Mouse (Mus musculus) neural tube, embryonic 13.5 days (tissue): ENCODE measurements at regions not wholly inside any gene's neighbourhood (a gene's known extent, or its start where the extent isn't known, plus 50 kb on each side); places are given as distances from the start of the nearest gene placed in this dataset.

ENCODE experiments used
- ATAC-seq: fragments of 200-750 bp; cut with Nextera tagmentation; 2 replicates; pipeline ENCODE4 v1.8.0; 2017; ENCODE audit warnings: low read depth, mild to moderate bottlenecking, moderate TSS enrichment, moderate library complexity
- H3K27ac ChIP-seq: fragments of 300-500 bp; sonication (generic); replicated peaks from 2 replicates; pipeline ENCODE4 v1.5.1; 2015; ENCODE audit warnings: moderate library complexity, mild to moderate bottlenecking, inconsistent platforms
- H3K27me3 ChIP-seq: fragments of 300-500 bp; sonication (generic); 2 replicates; pipeline ENCODE4 v1.6.1; 2015; ENCODE audit warnings: mild to moderate bottlenecking, inconsistent platforms
- H3K36me3 ChIP-seq: fragments of 300-500 bp; sonication (generic); 2 replicates; pipeline ENCODE4 v1.6.1; 2015; ENCODE audit warnings: mild to moderate bottlenecking, inconsistent platforms
- H3K4me1 ChIP-seq: fragments of 300-500 bp; sonication (generic); replicated peaks from 2 replicates; pipeline ENCODE4 v1.6.1; 2015; ENCODE audit warnings: inconsistent platforms
- H3K4me2 ChIP-seq: fragments of 300-500 bp; sonication (generic); 2 replicates; pipeline ENCODE4 v1.6.1; 2015; ENCODE audit warnings: inconsistent platforms, mild to moderate bottlenecking, moderate library complexity
- H3K4me3 ChIP-seq: fragments of 300-500 bp; sonication (generic); 2 replicates; pipeline ENCODE4 v1.5.1; 2015; ENCODE audit warnings: mild to moderate bottlenecking, inconsistent platforms
- H3K9ac ChIP-seq: fragments of 300-500 bp; sonication (generic); 2 replicates; pipeline ENCODE4 v1.6.1; 2015; ENCODE audit warnings: moderate library complexity, mild to moderate bottlenecking, inconsistent platforms
- H3K9me3 ChIP-seq: fragments of 300-500 bp; sonication (generic); 2 replicates; pipeline ENCODE4 v1.6.1; 2016; ENCODE audit warnings: inconsistent platforms
- WGBS: fragments of 180-500 bp; shearing (Covaris S2); methylation state at CpG from one replicate; pipeline ENCODE4 v1.1.7; 2015; 5-methylcytosine and 5-hydroxymethylcytosine counted together

- H3K4me1 ChIP-seq: no peaks in the 10 kb centered on the region
Measured at GRCm38 (mm10) chr8:103907662-103908061, 193.8 kb upstream of the Cdh5 start.

GRCm38 (mm10) chr8:103911287-103912015 lies 190.0 kb upstream of the Cdh5 start:
- ATAC-seq: no peak

More at GRCm38 (mm10) chr8:103907662-103908061, 193.8 kb upstream of the Cdh5 start:
- Histone ChIP-seq H3K9ac (no peak overlapping the region), H3K9me3 (peaks cover 5% of the 10 kb centered on the region; the same call in 1 of the 2 replicates), H3K27ac (no peak overlapping the region), H3K36me3 (no peaks in the 10 kb centered on the region), H3K4me3 (no peak overlapping the region), H3K27me3 (no peaks in the 10 kb centered on the region), H3K4me2 (no peak overlapping the region)
- 84% methylated on average over 4 of the region's 4 CpGs for WGBS
- no peak for ATAC-seq

GRCm38 (mm10) chr8:103912983-103913926 lies 188.2 kb upstream of the Cdh5 start:
- no peak overlapping the region for H3K27ac ChIP-seq
- no peaks in the 10 kb centered on the region for H3K27me3 ChIP-seq
- WGBS: 81% methylated on average over 9 of the region's 9 CpGs
- no peak overlapping the region for H3K4me3 ChIP-seq
- no peaks in the 10 kb centered on the region for H3K36me3 ChIP-seq
- H3K4me2 ChIP-seq: no peak overlapping the region
- no peak overlapping the region for H3K9ac ChIP-seq
- no peaks in the 10 kb centered on the region for H3K4me1 ChIP-seq
- no peaks in the 10 kb centered on the region for H3K9me3 ChIP-seq
- ATAC-seq: no peak

More at GRCm38 (mm10) chr8:103911287-103912015, 190.0 kb upstream of the Cdh5 start:
- Histone ChIP-seq H3K9ac (no peak overlapping the region), H3K4me2 (no peak overlapping the region), H3K4me1 (no peaks in the 10 kb centered on the region), H3K27me3 (no peaks in the 10 kb centered on the region), H3K9me3 (peaks cover 4% of the 10 kb centered on the region; the same call in 1 of the 2 replicates), H3K27ac (no peak overlapping the region), H3K36me3 (no peaks in the 10 kb centered on the region), H3K4me3 (no peak overlapping the region)
- 71% methylated on average over 2 of the region's 2 CpGs for WGBS

- H3K4me2 ChIP-seq: no peak overlapping the region
- no peaks in the 10 kb centered on the region for H3K27me3 ChIP-seq
- H3K36me3 ChIP-seq: no peaks in the 10 kb centered on the region
- ATAC-seq: no peak
- no peaks in the 10 kb centered on the region for H3K9me3 ChIP-seq
- H3K27ac ChIP-seq: no peak overlapping the region
- H3K9ac ChIP-seq: no peak overlapping the region
- WGBS: 56% methylated on average over 6 of the region's 6 CpGs
- H3K4me3 ChIP-seq: no peak overlapping the region
- no peaks in the 10 kb centered on the region for H3K4me1 ChIP-seq
Measured at GRCm38 (mm10) chr8:103913927-103914640, 187.3 kb upstream of the Cdh5 start.

- no peak overlapping the region for H3K4me3 ChIP-seq
- WGBS: 89% methylated on average over 3 of the region's 3 CpGs
- ATAC-seq: no peak
Measured at GRCm38 (mm10) chr8:103919324-103919723, 182.1 kb upstream of the Cdh5 start.

GRCm38 (mm10) chr8:103921621-103922020 lies 179.8 kb upstream of the Cdh5 start:
- Histone ChIP-seq H3K4me2 (no peak overlapping the region), H3K27me3 (no peaks in the 10 kb centered on the region), H3K4me3 (no peak overlapping the region), H3K9me3 (no peaks in the 10 kb centered on the region), H3K4me1 (no peaks in the 10 kb centered on the region), H3K9ac (no peak overlapping the region), H3K27ac (no peak overlapping the region), H3K36me3 (no peaks in the 10 kb centered on the region)
- WGBS: 91% methylated on average over 4 of the region's 4 CpGs
- no peak for ATAC-seq

More at GRCm38 (mm10) chr8:103919324-103919723, 182.1 kb upstream of the Cdh5 start:
- H3K4me2 ChIP-seq: no peak overlapping the region
- no peaks in the 10 kb centered on the region for H3K4me1 ChIP-seq
- no peak overlapping the region for H3K27ac ChIP-seq
- no peaks in the 10 kb centered on the region for H3K27me3 ChIP-seq
- no peak overlapping the region for H3K9ac ChIP-seq
- H3K36me3 ChIP-seq: no peaks in the 10 kb centered on the region
- no peaks in the 10 kb centered on the region for H3K9me3 ChIP-seq

- Histone ChIP-seq H3K27ac (no peak overlapping the region), H3K27me3 (no peaks in the 10 kb centered on the region), H3K36me3 (no peaks in the 10 kb centered on the region), H3K4me1 (no peaks in the 10 kb centered on the region), H3K9me3 (no peaks in the 10 kb centered on the region), H3K4me3 (no peak overlapping the region), H3K4me2 (no peak overlapping the region), H3K9ac (no peak overlapping the region)
- WGBS: 92% methylated on average over 2 of the region's 2 CpGs
- no peak for ATAC-seq
Measured at GRCm38 (mm10) chr8:103922746-103923145, 178.7 kb upstream of the Cdh5 start.

- no peaks in the 10 kb centered on the region for H3K4me1 ChIP-seq
- H3K9me3 ChIP-seq: no peaks in the 10 kb centered on the region
- WGBS: 77% methylated on average over 1 of the region's 1 CpGs
- H3K9ac ChIP-seq: no peak overlapping the region
- no peak for ATAC-seq
- no peaks in the 10 kb centered on the region for H3K27me3 ChIP-seq
- H3K36me3 ChIP-seq: no peaks in the 10 kb centered on the region
- no peak overlapping the region for H3K4me3 ChIP-seq
- H3K4me2 ChIP-seq: no peak overlapping the region
- H3K27ac ChIP-seq: no peak overlapping the region
Measured at GRCm38 (mm10) chr8:103932681-103933080, 168.7 kb upstream of the Cdh5 start.

- no peaks in the 10 kb centered on the region for H3K9me3 ChIP-seq
- H3K9ac ChIP-seq: no peak overlapping the region
- H3K4me2 ChIP-seq: no peak overlapping the region
- H3K27me3 ChIP-seq: no peaks in the 10 kb centered on the region
- peaks cover 10% of the 10 kb centered on the region; the same call in 1 of the 2 replicates for H3K4me1 ChIP-seq
- no peak for ATAC-seq
- H3K27ac ChIP-seq: no peak overlapping the region
- WGBS: 80% methylated on average over 3 of the region's 3 CpGs
- no peak overlapping the region for H3K4me3 ChIP-seq
- no peaks in the 10 kb centered on the region for H3K36me3 ChIP-seq
Measured at GRCm38 (mm10) chr8:103936491-103936890, 164.9 kb upstream of the Cdh5 start.

GRCm38 (mm10) chr8:103938283-103939230 lies 162.9 kb upstream of the Cdh5 start:
- H3K9ac ChIP-seq: no peak overlapping the region
- no peaks in the 10 kb centered on the region for H3K9me3 ChIP-seq
- H3K27ac ChIP-seq: no peak overlapping the region
- whole genome bisulfite sequencing: 41% methylated on average over 11 of the region's 11 CpGs
- no peaks in the 10 kb centered on the region for H3K36me3 ChIP-seq
- peaks cover 10% of the 10 kb centered on the region; the same call in 1 of the 2 replicates for H3K4me1 ChIP-seq
- no peak for ATAC-seq
- H3K27me3 ChIP-seq: no peaks in the 10 kb centered on the region
- no peak overlapping the region for H3K4me2 ChIP-seq
- no peak overlapping the region for H3K4me3 ChIP-seq

- Histone ChIP-seq H3K4me3 (no peak overlapping the region), H3K4me1 (peaks cover 10% of the 10 kb centered on the region; the same call in 1 of the 2 replicates), H3K36me3 (no peaks in the 10 kb centered on the region), H3K9ac (no peak overlapping the region), H3K27ac (no peak overlapping the region), H3K4me2 (no peak overlapping the region), H3K27me3 (no peaks in the 10 kb centered on the region), H3K9me3 (no peaks in the 10 kb centered on the region)
- ATAC-seq: no peak
- WGBS: 89% methylated on average over 6 of the region's 6 CpGs
Measured at GRCm38 (mm10) chr8:103940958-103941532, 160.4 kb upstream of the Cdh5 start.
